Mouse (Mus musculus): Measurements from ENCODE around the gene Adam15. TPM values are rescaled to one million over a fixed set of nuclear protein-coding genes. Genes with fewer than 3 reads are reported as not detected.
A peak's percentile ranks its signal among the peaks of the same experiment; 100 is the strongest.

Gene Adam15
- total RNA-seq, 2 experiments from 2014 or later, result 45.9 to 79.9 TPM

- no peak for DNase-seq
Measured at GRCm38 (mm10) chr3:89325882-89326281, 23.9 kb downstream of the Adam15 start.

- DNase-seq, result peak; percentile 85 to 86
Measured at GRCm38 (mm10) chr3:89322514-89323165, 27.2 kb downstream of the Adam15 start, which contains the start of gene Efna3. Gene Efna3, minus strand, starts transcription at chr3:89322965.

- no peak for DNase-seq
Measured at GRCm38 (mm10) chr3:89322131-89322500, 27.7 kb downstream of the Adam15 start.

GRCm38 (mm10) chr3:89321183-89322130, 28.3 kb downstream of the Adam15 start:
- DNase-seq, result peak; percentile 42 to 48

GRCm38 (mm10) chr3:89320581-89321182, 29.1 kb downstream of the Adam15 start:
- peak; percentile 62 to 66 for DNase-seq

- DNase-seq, result peak in 1 of 2 experiments; percentile 13
Measured at GRCm38 (mm10) chr3:89319591-89320350, 30.0 kb downstream of the Adam15 start.

- DNase-seq, result no peak
Measured at GRCm38 (mm10) chr3:89318971-89319590, 30.7 kb downstream of the Adam15 start.

DNA sequence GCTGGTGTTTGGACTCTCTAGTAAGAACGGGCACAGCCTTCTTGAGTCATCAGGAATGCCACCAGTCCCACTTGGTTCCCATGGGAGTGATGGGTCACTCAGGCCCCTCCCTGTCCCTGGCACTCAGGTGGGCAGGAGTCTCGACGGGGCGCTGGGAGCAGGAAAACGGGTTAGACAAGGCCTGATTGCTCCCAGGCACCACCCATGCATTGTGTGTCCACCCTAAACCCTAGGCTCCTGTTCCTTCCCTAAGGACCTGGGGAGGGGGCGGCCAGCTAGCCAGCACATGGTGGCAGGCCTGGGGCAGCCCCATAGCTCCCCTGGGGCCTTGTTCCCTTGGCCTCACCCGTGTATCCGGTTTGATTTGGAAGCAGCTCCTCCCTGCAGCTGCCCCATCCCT, 31.5 kb downstream of the Adam15 start:
- no peak for DNase-seq

DNA sequence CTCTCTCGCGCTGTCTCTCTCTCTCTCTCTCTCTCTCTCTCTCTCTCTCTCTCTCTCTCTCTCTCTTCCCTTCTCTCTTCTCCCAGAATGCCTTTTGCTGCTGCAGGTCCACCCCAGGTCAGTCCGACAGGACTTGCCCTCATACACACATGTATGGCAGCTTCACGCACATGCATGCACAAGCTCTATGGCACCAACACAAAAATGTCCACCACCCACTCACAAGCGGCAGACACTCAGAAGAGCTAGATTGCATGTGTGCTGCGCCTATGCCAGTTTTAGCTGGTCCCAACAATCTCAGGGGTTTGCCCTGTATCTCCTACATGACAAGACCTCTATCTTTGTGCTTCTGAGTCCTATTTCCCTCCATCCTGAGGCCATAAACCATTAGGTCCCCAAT, 32.5 kb downstream of the Adam15 start:
- no peak for DNase-seq

DNA sequence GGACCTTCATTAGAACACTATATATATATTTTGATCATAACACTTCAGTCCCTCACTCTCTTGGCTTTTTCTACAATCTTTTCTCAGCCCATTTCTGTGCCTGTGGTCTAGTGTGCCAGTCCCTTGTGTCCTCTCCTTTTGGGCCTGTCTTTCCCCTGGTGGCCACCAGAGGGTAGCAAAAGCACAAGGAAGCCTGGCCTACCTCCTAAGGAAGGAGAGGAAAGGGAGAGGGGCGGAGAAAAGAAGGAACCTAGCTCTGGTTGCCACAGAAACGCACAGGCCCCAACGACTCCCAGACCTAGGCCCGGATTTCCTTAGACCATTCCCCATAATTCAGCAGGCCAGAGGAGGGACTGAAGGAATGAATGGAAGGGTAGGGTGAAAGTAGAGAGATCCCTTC, 33.0 kb downstream of the Adam15 start:
- peak; percentile 84 to 87 for DNase-seq

GRCm38 (mm10) chr3:89315930-89316831, 33.6 kb downstream of the Adam15 start:
- no peak for DNase-seq

DNA sequence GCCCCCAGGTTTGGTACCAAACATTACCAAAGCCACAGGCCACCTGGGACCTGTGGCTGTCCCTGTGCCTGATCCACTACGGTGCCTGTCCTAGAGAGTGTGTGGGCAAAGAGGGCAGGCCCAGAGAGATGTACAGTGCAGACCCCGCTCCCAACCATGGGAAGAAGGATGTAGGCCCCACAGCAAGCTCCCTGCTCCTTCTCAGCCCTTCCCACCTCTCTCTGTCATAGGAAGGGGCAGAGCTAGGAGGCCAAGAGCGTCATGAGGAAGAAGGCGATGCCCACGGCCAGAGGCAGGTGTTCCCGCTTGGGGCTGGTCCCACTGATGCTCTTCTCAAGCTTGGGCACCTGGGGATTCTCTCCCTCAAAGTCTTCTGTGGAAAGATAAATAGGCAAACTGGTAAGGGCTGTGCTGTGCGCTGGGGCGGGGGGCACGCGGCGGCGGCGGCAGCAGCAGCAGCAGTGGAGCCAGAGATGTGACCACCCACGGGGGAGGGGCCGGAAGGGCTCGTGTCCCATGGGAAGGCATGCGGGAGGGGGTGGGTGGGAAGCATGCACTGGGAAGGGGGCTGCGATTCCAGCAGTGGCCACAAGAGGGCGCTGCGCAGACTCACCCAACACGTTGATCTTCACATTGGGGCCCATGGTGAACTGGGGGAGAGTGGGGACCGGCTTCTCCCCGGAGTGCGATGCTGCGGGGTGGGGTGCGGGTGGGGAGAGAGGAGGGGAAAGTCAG, 34.4 kb downstream of the Adam15 start:
- peak; percentile 76 to 85 for DNase-seq

DNA sequence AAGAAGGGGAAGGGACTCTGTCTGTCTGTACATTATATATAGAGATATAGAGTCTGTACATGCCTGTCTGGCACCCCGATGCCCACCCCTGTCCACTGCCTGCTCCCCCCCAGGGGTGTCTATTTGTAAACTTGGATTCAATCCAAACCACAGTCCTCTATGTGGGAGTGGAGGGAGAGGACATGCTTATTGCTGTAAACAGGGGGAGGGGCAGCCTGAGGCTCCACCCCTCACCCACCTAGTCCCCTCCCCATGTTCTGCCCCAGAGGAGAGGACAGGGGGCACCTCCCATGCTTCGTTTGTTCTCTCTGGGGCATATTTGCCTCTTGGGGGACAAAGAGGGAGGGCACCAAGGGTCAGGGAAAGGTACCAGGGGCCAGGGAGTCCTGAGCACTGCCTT, 35.0 kb downstream of the Adam15 start:
- DNase-seq, result no peak

GRCm38 (mm10) chr3:89314340-89314739, 35.5 kb downstream of the Adam15 start:
- no peak for DNase-seq

DNA sequence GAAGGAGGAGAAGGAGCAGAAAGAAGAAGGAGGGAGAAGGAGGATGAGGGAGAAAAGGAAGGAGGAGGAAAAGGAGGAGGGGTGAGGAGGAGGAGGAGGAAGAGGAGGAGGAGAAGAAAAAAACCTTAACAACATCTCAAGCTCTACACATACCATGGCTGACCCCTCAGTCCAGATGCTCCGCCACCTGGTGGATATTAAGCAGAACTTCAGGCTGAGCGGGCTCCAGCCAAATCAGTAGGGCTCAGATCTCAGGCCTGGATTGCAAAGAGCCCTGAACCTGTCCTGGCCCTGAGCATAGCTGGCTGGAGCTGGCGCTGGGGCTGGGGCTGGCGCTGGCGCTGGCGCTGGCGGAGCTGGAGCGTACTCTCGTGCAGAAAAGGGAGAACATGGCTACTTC, 41.7 kb downstream of the Adam15 start:
- peak; percentile 73 to 82 for DNase-seq

DNA sequence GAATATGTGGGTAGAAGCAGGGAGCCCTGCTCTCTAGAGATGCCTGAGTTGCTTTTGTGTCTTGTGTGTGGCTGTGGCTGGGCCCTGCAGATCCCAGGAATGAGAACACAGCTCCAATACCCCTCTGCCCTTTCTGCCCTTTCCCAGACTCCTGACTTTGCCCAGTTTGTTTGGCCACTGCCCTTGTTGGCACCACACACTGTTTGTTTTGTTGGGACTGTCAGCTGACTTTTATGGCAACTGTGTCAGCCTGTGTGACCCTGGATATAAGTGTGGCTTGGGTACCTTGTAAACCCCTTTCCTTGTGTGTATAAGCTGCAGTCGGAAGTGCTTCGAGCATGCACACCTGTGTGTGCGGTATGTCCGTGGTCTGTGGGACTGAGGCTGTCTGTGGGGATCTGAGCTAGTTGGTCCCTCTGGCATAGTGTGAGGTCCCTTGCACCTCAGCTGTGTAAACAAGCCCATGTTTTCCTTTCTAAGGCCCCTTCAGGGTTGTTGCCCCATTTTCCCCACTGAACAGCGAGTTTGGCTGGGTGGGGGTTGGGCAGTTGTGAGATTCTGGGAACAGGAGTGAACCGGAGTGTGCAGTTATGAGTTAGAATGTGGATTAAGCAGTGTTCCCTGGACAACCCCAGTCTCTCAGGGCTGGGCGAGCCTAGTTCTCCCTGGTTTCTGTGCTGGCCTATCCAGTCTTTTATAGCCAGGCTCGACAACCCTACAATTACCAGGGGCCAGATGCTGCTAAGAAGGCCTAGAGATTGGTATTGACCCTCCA, 44.1 kb downstream of the Adam15 start:
- no peak for DNase-seq

GRCm38 (mm10) chr3:89305105-89305504, 44.7 kb downstream of the Adam15 start:
- no peak for DNase-seq

- no peak for DNase-seq
Measured at GRCm38 (mm10) chr3:89304440-89304839, 45.4 kb downstream of the Adam15 start.

- no peak for DNase-seq
Measured at GRCm38 (mm10) chr3:89300514-89300913, 49.3 kb downstream of the Adam15 start.

Data from adrenal gland, postnatal 36 days (tissue).